Mouse (Mus musculus) kidney, adult 2 months (tissue): Measurements from ENCODE around the gene Gm10272. TPM values are rescaled to one million over a fixed set of nuclear protein-coding genes. Genes with fewer than 3 reads are reported as not detected.
A peak's percentile ranks its signal among the peaks of the same experiment; 100 is the strongest.
"Not testable (repeated sequence)": the region's sequence is repeated elsewhere in the genome, so short reads cannot be mapped to it uniquely, and the experiment has no call there.

Experiments used
- DNase-seq: peaks from one replicate; pipeline ENCODE4 v3.0.0; 2021
- H3K27ac ChIP-seq: fragments of 200-500 bp; 2 replicates; pipeline ENCODE4 v1.5.1; 2012; ENCODE audit warnings: low read depth, low read length, control low read depth, inconsistent platforms; ENCODE audit not compliant: insufficient read depth
- H3K27me3 ChIP-seq: fragments of 200-500 bp; replicated peaks from 2 replicates; pipeline ENCODE4 v1.6.1; 2012; ENCODE audit warnings: mild to moderate bottlenecking, moderate library complexity, low read length, inconsistent platforms; ENCODE audit not compliant: control insufficient read depth, insufficient read depth
- H3K36me3 ChIP-seq: fragments of 200-500 bp; 2 replicates; pipeline ENCODE4 v1.6.1; 2012; ENCODE audit warnings: mild to moderate bottlenecking, moderate library complexity, low read length, inconsistent platforms; ENCODE audit not compliant: control insufficient read depth, insufficient read depth
- H3K4me1 ChIP-seq: fragments of 200-500 bp; 2 replicates; pipeline ENCODE4 v1.6.1; 2011; ENCODE audit warnings: low read length; ENCODE audit not compliant: control insufficient read depth, insufficient read depth
- H3K4me3 ChIP-seq: fragments of 200-500 bp; 2 replicates; pipeline ENCODE4 v1.5.1; 2011; ENCODE audit warnings: mild to moderate bottlenecking, low read depth, low read length, control low read depth; ENCODE audit not compliant: insufficient read depth
- CTCF ChIP-seq: fragments of 200-500 bp; conservative IDR thresholded peaks from 2 replicates; pipeline ENCODE4 v1.5.1; 2011; ENCODE audit warnings: low read depth, mild to moderate bottlenecking, control low read depth, low read length, moderate library complexity, mixed read lengths; ENCODE audit not compliant: insufficient read depth, insufficient read length
- POLR2A ChIP-seq: fragments of 200-500 bp; IDR thresholded peaks from one replicate; pipeline ENCODE4 v1.6.1; 2011; ENCODE audit warnings: low read depth, low read length, control low read depth
- WGBS: fragments of 180-500 bp; shearing (Covaris S2); methylation state at CpG from one replicate; pipeline ENCODE4 v1.1.7; 2018; 5-methylcytosine and 5-hydroxymethylcytosine counted together
- polyA plus RNA-seq: library from polyadenylated mRNA; depleted of rRNA; stranded (reverse); fragments of >200 nt; gene quantifications from 2 replicates; pipeline ENCODE4 v1.2.3, GENCODE M21; 2012

Gm10272 gene
- polyA plus RNA-seq, 1 experiment, result not detected

GRCm38 (mm10) chr10:77713734-77714133, 7.3 kb downstream of the Gm10272 start:
- H3K27me3 ChIP-seq, result no peaks in the 10 kb centered on the region
- no peak overlapping the region for H3K4me3 ChIP-seq
- WGBS, result 61% methylated on average over 4 of the region's 4 CpGs
- no peak overlapping the region for H3K27ac ChIP-seq
- H3K36me3 ChIP-seq, result no peaks in the 10 kb centered on the region
- H3K4me1 ChIP-seq, result no peaks in the 10 kb centered on the region
- DNase-seq, result no peak
- TF ChIP-seq POLR2A, result no peak
- TF ChIP-seq CTCF, result no peak

GRCm38 (mm10) chr10:77715507-77715906, 9.1 kb downstream of the Gm10272 start, which contains the start of gene Gm10142:
TSS of gene Gm10142 (plus strand) at chr10:77715807.
- no peaks in the 10 kb centered on the region for H3K36me3 ChIP-seq
- no peaks in the 10 kb centered on the region for H3K27me3 ChIP-seq
- H3K4me3 ChIP-seq, result no peak within 1 kb of the TSS
- H3K27ac ChIP-seq, result no peak within 1 kb of the TSS
- TF ChIP-seq CTCF (no peak), POLR2A (no peak)
- whole genome bisulfite sequencing, result 92% methylated on average over 1 of the region's 1 CpGs
- no peak for DNase-seq
- H3K4me1 ChIP-seq, result no peaks in the 10 kb centered on the region

- 95% methylated on average over 1 of the region's 1 CpGs for WGBS
- not testable (repeated sequence) for H3K4me1 ChIP-seq, H3K27me3 ChIP-seq, DNase-seq, H3K4me3 ChIP-seq, H3K27ac ChIP-seq, H3K36me3 ChIP-seq
Observed at GRCm38 (mm10) chr10:77720299-77720698, 13.9 kb downstream of the Gm10272 start, which contains the start of gene Krtap12-1. TSS of gene Krtap12-1 (plus strand) at chr10:77720599.

- H3K4me3 ChIP-seq, result no peak overlapping the region
- no peaks in the 10 kb centered on the region for H3K27me3 ChIP-seq
- no peak for TF ChIP-seq POLR2A
- 0 out of 2 replicates have a peak, but pooled peaks have one; percentile 3 for TF ChIP-seq CTCF
- H3K27ac ChIP-seq, result no peak overlapping the region
- 74% methylated on average over 8 of the region's 8 CpGs for WGBS
- no peaks in the 10 kb centered on the region for H3K4me1 ChIP-seq
- no peaks in the 10 kb centered on the region for H3K36me3 ChIP-seq
- DNase-seq, result no peak
Observed at GRCm38 (mm10) chr10:77724855-77725254, 18.4 kb downstream of the Gm10272 start.

GRCm38 (mm10) chr10:77726186-77726585, 19.8 kb downstream of the Gm10272 start, which contains the start of gene Gm10100:
TSS of gene Gm10100 (plus strand) at chr10:77726486.
- no peak for TF ChIP-seq POLR2A
- TF ChIP-seq CTCF, result no peak
- 36% methylated on average over 3 of the region's 3 CpGs for WGBS
- no peak for DNase-seq

GRCm38 (mm10) chr10:77728280-77728679, 21.9 kb downstream of the Gm10272 start:
- no peak for TF ChIP-seq POLR2A
- TF ChIP-seq CTCF, result 0 out of 2 replicates have a peak, but pooled peaks have one; percentile 17
- DNase-seq, result no peak
- Histone ChIP-seq H3K36me3 (no peaks in the 10 kb centered on the region), H3K4me3 (no peak overlapping the region), H3K4me1 (no peaks in the 10 kb centered on the region), H3K27me3 (no peaks in the 10 kb centered on the region), H3K27ac (no peak overlapping the region)
- WGBS, result 66% methylated on average over 4 of the region's 4 CpGs

More at GRCm38 (mm10) chr10:77726186-77726585, 19.8 kb downstream of the Gm10272 start, which contains the start of gene Gm10100:
- no peak within 1 kb of the TSS for H3K27ac ChIP-seq
- no peaks in the 10 kb centered on the region for H3K36me3 ChIP-seq
- no peaks in the 10 kb centered on the region for H3K4me1 ChIP-seq
- H3K27me3 ChIP-seq, result no peaks in the 10 kb centered on the region
- H3K4me3 ChIP-seq, result no peak within 1 kb of the TSS

- WGBS, result 52% methylated on average over 4 of the region's 4 CpGs
- no peaks in the 10 kb centered on the region for H3K4me1 ChIP-seq
Observed at GRCm38 (mm10) chr10:77729241-77729640, 22.8 kb downstream of the Gm10272 start.

More at GRCm38 (mm10) chr10:77729241-77729640, 22.8 kb downstream of the Gm10272 start:
- TF ChIP-seq CTCF (peak; percentile 44), POLR2A (no peak)
- Histone ChIP-seq H3K36me3 (no peaks in the 10 kb centered on the region), H3K27me3 (no peaks in the 10 kb centered on the region), H3K27ac (no peak overlapping the region), H3K4me3 (no peak overlapping the region)
- peak; percentile 4 for DNase-seq
